Mouse (Mus musculus): Measurements from ENCODE around the gene Gm10570. TPM values are rescaled to one million over a fixed set of nuclear protein-coding genes. Genes with fewer than 3 reads are reported as not detected.

Gm10570 gene
- total RNA-seq, 2 experiments from 2014 or later = 1.2 to 1.4 TPM

GRCm38 (mm10) chr4:130306796-130307630 lies 1.5 kb downstream of the Gm10570 start:
- no peak for DNase-seq (ENCODE audit: extremely low spot score in 1 of 2, low spot score in 1 of 2)

GRCm38 (mm10) chr4:130304746-130305145 lies 3.7 kb downstream of the Gm10570 start:
- DNase-seq (ENCODE audit: extremely low spot score in 1 of 2, low spot score in 1 of 2) = no peak

GRCm38 (mm10) chr4:130302285-130302870 lies 6.1 kb downstream of the Gm10570 start:
- DNase-seq (ENCODE audit: extremely low spot score in 1 of 2, low spot score in 1 of 2) = no peak

GRCm38 (mm10) chr4:130299629-130300018 lies 8.8 kb downstream of the Gm10570 start:
- no peak for DNase-seq (ENCODE audit: extremely low spot score in 1 of 2, low spot score in 1 of 2)

- DNase-seq (ENCODE audit: extremely low spot score in 1 of 2, low spot score in 1 of 2) = no peak
These were observed 9.4 kb downstream of the Gm10570 start for GRCm38 (mm10) chr4:130298877-130299628.

GRCm38 (mm10) chr4:130297123-130297529 lies 11.3 kb downstream of the Gm10570 start:
- no peak for DNase-seq (ENCODE audit: extremely low spot score in 1 of 2, low spot score in 1 of 2)

- no peak for DNase-seq (ENCODE audit: extremely low spot score in 1 of 2, low spot score in 1 of 2)
These were observed 12.1 kb downstream of the Gm10570 start for GRCm38 (mm10) chr4:130296243-130296965.

- DNase-seq (ENCODE audit: extremely low spot score in 1 of 2, low spot score in 1 of 2) = no peak
These were observed 13.3 kb downstream of the Gm10570 start for GRCm38 (mm10) chr4:130295047-130295745.

- DNase-seq (ENCODE audit: extremely low spot score in 1 of 2, low spot score in 1 of 2) = no peak
These were observed 14.0 kb downstream of the Gm10570 start for GRCm38 (mm10) chr4:130294513-130294912.

- peak; percentile 66 to 83 for DNase-seq (ENCODE audit: extremely low spot score in 1 of 2, low spot score in 1 of 2)
These were observed 16.2 kb downstream of the Gm10570 start for GRCm38 (mm10) chr4:130292271-130292670.

- DNase-seq (ENCODE audit: extremely low spot score in 1 of 2, low spot score in 1 of 2) = no peak
These were observed 18.6 kb downstream of the Gm10570 start for GRCm38 (mm10) chr4:130289824-130290223.

- DNase-seq (ENCODE audit: extremely low spot score in 1 of 2, low spot score in 1 of 2) = no peak
These were observed 21.9 kb downstream of the Gm10570 start for GRCm38 (mm10) chr4:130286531-130286930.

GRCm38 (mm10) chr4:130283826-130284225 lies 24.6 kb downstream of the Gm10570 start:
- no peak for DNase-seq (ENCODE audit: extremely low spot score in 1 of 2, low spot score in 1 of 2)

GRCm38 (mm10) chr4:130282856-130283255 lies 25.6 kb downstream of the Gm10570 start:
- DNase-seq (ENCODE audit: extremely low spot score in 1 of 2, low spot score in 1 of 2) = no peak

- DNase-seq (ENCODE audit: extremely low spot score in 1 of 2, low spot score in 1 of 2) = no peak
These were observed 29.4 kb downstream of the Gm10570 start, which contains the start of gene Serinc2 for GRCm38 (mm10) chr4:130279105-130279504. Gene Serinc2 (minus strand): TSS chr4:130279205.

GRCm38 (mm10) chr4:130276573-130277176 lies 31.8 kb downstream of the Gm10570 start:
- no peak for DNase-seq (ENCODE audit: extremely low spot score in 1 of 2, low spot score in 1 of 2)

GRCm38 (mm10) chr4:130275823-130276105 lies 32.7 kb downstream of the Gm10570 start:
- DNase-seq (ENCODE audit: extremely low spot score in 1 of 2, low spot score in 1 of 2) = no peak

- DNase-seq (ENCODE audit: extremely low spot score in 1 of 2, low spot score in 1 of 2) = peak in 1 of 2 experiments; percentile 50
These were observed 33.3 kb downstream of the Gm10570 start for GRCm38 (mm10) chr4:130275016-130275822.

Data from layer of hippocampus, postnatal 25 days (tissue).